Mouse (Mus musculus) liver, embryonic 14.5 days (tissue): ENCODE measurements at regions not wholly inside any gene's neighbourhood (a gene's known extent, or its start where the extent isn't known, plus 50 kb on each side); places are given as distances from the start of the nearest gene placed in this dataset.
A peak's percentile ranks its signal among the peaks of the same experiment; 100 is the strongest.

Experiments
- ATAC-seq: fragments of 200-750 bp; cut with Nextera tagmentation; 2 replicates; pipeline ENCODE4 v1.8.0; 2017; ENCODE audit warnings: moderate number of reproducible peaks, mild to moderate bottlenecking, moderate library complexity; ENCODE audit not compliant: insufficient read depth
- DNase-seq, 3 experiments: peaks; one replicate each; pipeline ENCODE4 v3.0.0-alpha.2; 2012 to 2013; ENCODE audit warnings: low read depth in 3 of 3, low spot score in 3 of 3
- H3K27ac ChIP-seq: fragments of 300-500 bp; sonication (generic); 2 replicates; pipeline ENCODE4 v1.5.1; 2014; ENCODE audit warnings: moderate library complexity, mild to moderate bottlenecking, control low read depth, inconsistent platforms
- H3K27me3 ChIP-seq: fragments of 300-500 bp; sonication (generic); 2 replicates; pipeline ENCODE4 v1.6.1; 2014; ENCODE audit warnings: mild to moderate bottlenecking, low read length, moderate library complexity; ENCODE audit not compliant: control insufficient read depth, insufficient read depth
- H3K36me3 ChIP-seq: fragments of 300-500 bp; sonication (generic); replicated peaks from 2 replicates; pipeline ENCODE4 v1.6.1; 2014; ENCODE audit warnings: low read depth; ENCODE audit not compliant: control insufficient read depth, insufficient read depth
- H3K4me1 ChIP-seq, 2 experiments: fragments of 200-500 bp in 1 of 2; fragments of 300-500 bp in 1 of 2; sonication (generic) in 1 of 2; replicated peaks; 2 replicates each; pipeline ENCODE4 v1.6.1; 2012 to 2014; ENCODE audit warnings: antibody characterized with exemption in 1 of 2, inconsistent platforms in 1 of 2, low read length in 1 of 2; ENCODE audit not compliant: control insufficient read depth in 2 of 2, insufficient read depth in 2 of 2
- H3K4me2 ChIP-seq: fragments of 300-500 bp; sonication (generic); 2 replicates; pipeline ENCODE4 v1.6.1; 2014; ENCODE audit warnings: low read depth, mild to moderate bottlenecking, control low read depth, moderate library complexity
- H3K4me3 ChIP-seq, 2 experiments: fragments of 200-500 bp in 1 of 2; fragments of 300-500 bp in 1 of 2; sonication (generic) in 1 of 2; 2 replicates each; pipeline ENCODE4 v1.5.1; 2012 to 2014; ENCODE audit warnings: low read depth in 2 of 2, low read length in 2 of 2, mild to moderate bottlenecking in 2 of 2, control low read depth in 1 of 2, inconsistent platforms in 1 of 2, moderate library complexity in 1 of 2; ENCODE audit not compliant: insufficient read depth in 1 of 2
- H3K9ac ChIP-seq: fragments of 300-500 bp; sonication (generic); replicated peaks from 2 replicates; pipeline ENCODE4 v1.6.1; 2014; ENCODE audit warnings: mild to moderate bottlenecking, control low read depth, moderate library complexity
- H3K9me3 ChIP-seq: fragments of 300-500 bp; sonication (generic); 2 replicates; pipeline ENCODE4 v1.6.1; 2016; ENCODE audit warnings: low read length, mixed read lengths; ENCODE audit not compliant: control insufficient read depth
- CTCF ChIP-seq: IDR thresholded peaks from 2 replicates; pipeline ENCODE4 v1.5.1; 2016; ENCODE audit warnings: antibody characterized with exemption, low read depth, control low read depth
- EP300 ChIP-seq: IDR thresholded peaks from 2 replicates; pipeline ENCODE4 v1.6.1; 2016; ENCODE audit warnings: antibody characterized with exemption, low read depth
- WGBS: fragments of 180-500 bp; shearing (Covaris S2); extraction: QIAGEN DNeasy Blood & Tissue Kit; methylation state at CpG from one replicate; pipeline ENCODE4 v1.1.7; 2014; ENCODE audit not compliant: insufficient replicate concordance; 5-methylcytosine and 5-hydroxymethylcytosine counted together

DNA sequence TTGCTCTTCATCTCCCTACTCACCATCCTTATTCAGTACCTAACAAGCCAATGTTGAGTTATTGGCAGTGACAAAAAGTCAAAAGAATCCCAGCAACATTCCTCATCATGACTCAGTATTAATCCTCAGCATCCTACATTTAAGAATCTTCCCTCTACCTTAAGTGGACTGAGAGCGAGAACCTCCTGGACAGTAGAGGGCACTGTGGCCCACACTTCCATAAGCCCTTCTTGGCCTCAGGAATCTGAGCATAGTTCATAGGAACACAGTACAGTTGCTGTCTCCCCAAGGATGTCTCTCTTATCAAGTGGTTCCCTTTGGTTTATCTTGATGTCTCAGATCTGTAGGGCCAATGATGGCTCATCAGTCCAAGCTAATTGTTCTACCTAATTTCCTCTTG is 60.5 kb upstream of the Ankfn1 start:
- Histone ChIP-seq H3K9me3 (no peaks in the 10 kb centered on the region), H3K4me1 (no peaks in the 10 kb centered on the region), H3K36me3 (no peaks in the 10 kb centered on the region), H3K27ac (no peak overlapping the region), H3K4me2 (no peak overlapping the region), H3K27me3 (no peaks in the 10 kb centered on the region), H3K4me3 (no peak overlapping the region), H3K9ac (no peak overlapping the region)
- TF ChIP-seq EP300 (no peak), CTCF (peak; percentile 10; the same call in 1 of the 2 replicates)
- DNase-seq (no peak), ATAC-seq (no peak)
- 83% methylated on average over 1 of the region's 1 CpGs for WGBS

DNA sequence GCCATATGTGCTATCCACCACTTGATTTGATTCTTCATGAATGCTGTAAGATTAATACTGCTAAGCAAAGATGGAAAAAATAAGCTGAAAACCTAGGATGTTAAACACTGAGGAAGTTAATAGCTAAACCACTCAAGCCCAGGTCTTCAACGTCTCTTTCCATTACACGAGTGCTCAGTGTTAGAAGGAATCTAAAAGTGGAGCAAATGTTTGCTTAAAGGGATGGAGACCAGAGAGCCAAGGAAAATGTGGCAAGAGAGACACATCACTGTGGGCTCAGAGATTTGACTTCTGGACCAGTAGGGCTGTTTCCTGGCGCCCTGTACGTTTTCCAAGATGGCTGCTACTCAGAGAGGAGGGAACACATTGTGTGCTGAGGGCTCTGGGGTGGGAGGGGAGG is 59.4 kb upstream of the Ankfn1 start:
- Histone ChIP-seq H3K36me3 (no peaks in the 10 kb centered on the region), H3K4me1 (no peaks in the 10 kb centered on the region), H3K27ac (no peak overlapping the region), H3K9me3 (no peaks in the 10 kb centered on the region), H3K27me3 (no peaks in the 10 kb centered on the region), H3K9ac (no peak overlapping the region), H3K4me3 (no peak overlapping the region), H3K4me2 (no peak overlapping the region)
- DNase-seq (no peak), ATAC-seq (no peak)
- TF ChIP-seq EP300 (no peak), CTCF (no peak)
- WGBS, result 57% methylated on average over 4 of the region's 4 CpGs

DNA sequence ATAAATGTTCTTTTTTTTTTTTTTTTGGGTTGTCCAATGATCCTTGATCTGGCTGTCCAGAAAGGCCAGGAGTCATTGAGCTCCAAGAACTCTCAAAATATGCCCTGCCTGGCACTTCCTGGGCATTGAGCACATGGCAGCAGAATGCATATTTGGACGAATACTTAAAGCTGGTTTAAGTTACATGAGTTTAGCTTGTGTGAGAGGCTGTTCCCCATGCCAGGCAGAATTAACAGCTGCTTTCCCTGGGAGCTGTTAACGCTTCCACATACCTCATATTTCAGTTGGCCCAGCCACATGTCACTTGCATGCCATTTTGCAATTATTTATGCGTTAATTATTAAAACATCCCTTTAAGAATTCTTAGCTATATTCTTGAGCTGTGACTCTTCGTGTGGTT is 56.6 kb upstream of the Ankfn1 start:
- 46% methylated on average over 4 of the region's 4 CpGs for WGBS
- Histone ChIP-seq H3K4me3 (no peak overlapping the region), H3K27ac (no peak overlapping the region), H3K36me3 (no peaks in the 10 kb centered on the region), H3K9me3 (no peaks in the 10 kb centered on the region), H3K4me2 (no peak overlapping the region), H3K27me3 (no peaks in the 10 kb centered on the region), H3K4me1 (no peaks in the 10 kb centered on the region), H3K9ac (no peak overlapping the region)
- no peak for DNase-seq
- no peak for ATAC-seq
- TF ChIP-seq CTCF, result no peak
- TF ChIP-seq EP300, result no peak

- DNase-seq (no peak), ATAC-seq (no peak)
- H3K4me3 ChIP-seq, result no peak overlapping the region
- H3K36me3 ChIP-seq, result no peaks in the 10 kb centered on the region
- no peak overlapping the region for H3K4me2 ChIP-seq
- no peaks in the 10 kb centered on the region for H3K27me3 ChIP-seq
- H3K27ac ChIP-seq, result no peak overlapping the region
- H3K9me3 ChIP-seq, result no peaks in the 10 kb centered on the region
- H3K9ac ChIP-seq, result no peak overlapping the region
- no peak for TF ChIP-seq CTCF
- H3K4me1 ChIP-seq, result no peaks in the 10 kb centered on the region
- WGBS, result 68% methylated on average over 8 of the region's 8 CpGs
Measured at GRCm38 (mm10) chr11:89831577-89832110, 54.2 kb upstream of the Ankfn1 start.
